Mouse (Mus musculus) gastrocnemius, adult 8-10 months (tissue): Measurements from ENCODE around the gene Btbd35f23. TPM values are rescaled to one million over a fixed set of nuclear protein-coding genes. Genes with fewer than 3 reads are reported as not detected.
"Not testable (repeated sequence)": the region's sequence is repeated elsewhere in the genome, so short reads cannot be mapped to it uniquely, and the experiment has no call there.

Experiments
- DNase-seq, 2 experiments: peaks; one replicate each; pipeline ENCODE4 v3.0.0; 2022; ENCODE audit warnings: low spot score in 2 of 2
- total RNA-seq, 4 experiments: library from RNA; stranded (reverse); gene quantifications; 2 replicates each; pipeline ENCODE4 v1.2.4; 2022

Gene Btbd35f23
- not detected for total RNA-seq

GRCm38 (mm10) chrX:3076575-3076974 is at the start of gene Btbd35f23:
Gene Btbd35f23 (plus strand): TSS chrX:3076875.
- DNase-seq: not testable (repeated sequence)

Other genes starting within 250 kb of the Btbd35f23 start
- not detected for gene Btbd35f24, start 119.0 kb downstream of the Btbd35f23 start, total RNA-seq